Mouse (Mus musculus) stomach, embryonic 15.5 days (tissue): ENCODE measurements around the gene Gm44965. TPM values are rescaled to one million over a fixed set of nuclear protein-coding genes. Genes with fewer than 3 reads are reported as not detected.

Experiments used
- ATAC-seq: fragments of 200-750 bp; cut with Nextera tagmentation; 2 replicates; pipeline ENCODE4 v1.8.0; 2017; ENCODE audit warnings: low read depth, moderate number of reproducible peaks, moderate TSS enrichment; ENCODE audit not compliant: insufficient read depth, low FRiP score
- H3K27ac ChIP-seq: fragments of 300-500 bp; sonication (generic); 2 replicates; pipeline ENCODE4 v1.5.1; 2015; ENCODE audit warnings: mild to moderate bottlenecking, inconsistent platforms
- H3K27me3 ChIP-seq: fragments of 300-500 bp; sonication (generic); replicated peaks from 2 replicates; pipeline ENCODE4 v1.6.1; 2015; ENCODE audit warnings: inconsistent platforms
- H3K36me3 ChIP-seq: fragments of 300-500 bp; sonication (generic); 2 replicates; pipeline ENCODE4 v1.6.1; 2015; ENCODE audit warnings: inconsistent platforms
- H3K4me1 ChIP-seq: fragments of 300-500 bp; sonication (generic); 2 replicates; pipeline ENCODE4 v1.6.1; 2015; ENCODE audit warnings: inconsistent platforms
- H3K4me2 ChIP-seq: fragments of 300-500 bp; sonication (generic); 2 replicates; pipeline ENCODE4 v1.6.1; 2015; ENCODE audit warnings: mild to moderate bottlenecking, inconsistent platforms
- H3K4me3 ChIP-seq: fragments of 300-500 bp; sonication (generic); replicated peaks from 2 replicates; pipeline ENCODE4 v1.5.1; 2015; ENCODE audit warnings: inconsistent platforms
- H3K9ac ChIP-seq: fragments of 300-500 bp; sonication (generic); 2 replicates; pipeline ENCODE4 v1.6.1; 2015; ENCODE audit warnings: inconsistent platforms
- H3K9me3 ChIP-seq: fragments of 300-500 bp; sonication (generic); 2 replicates; pipeline ENCODE4 v1.6.1; 2016; ENCODE audit warnings: inconsistent platforms
- WGBS: fragments of 180-500 bp; shearing (Covaris S2); methylation state at CpG from one replicate; pipeline ENCODE4 v1.1.7; 2015; 5-methylcytosine and 5-hydroxymethylcytosine counted together
- polyA plus RNA-seq: library from polyadenylated mRNA; unstranded; fragments of >200 nt; fragmentation: Nextera tagmentation; extraction: Ambion mirVana; gene quantifications from 2 replicates; pipeline ENCODE4 v1.2.1, GENCODE M21; 2015

Gm44965 gene
- 0.45 TPM in 1 of 2 replicates, not detected in the other for polyA plus RNA-seq

DNA sequence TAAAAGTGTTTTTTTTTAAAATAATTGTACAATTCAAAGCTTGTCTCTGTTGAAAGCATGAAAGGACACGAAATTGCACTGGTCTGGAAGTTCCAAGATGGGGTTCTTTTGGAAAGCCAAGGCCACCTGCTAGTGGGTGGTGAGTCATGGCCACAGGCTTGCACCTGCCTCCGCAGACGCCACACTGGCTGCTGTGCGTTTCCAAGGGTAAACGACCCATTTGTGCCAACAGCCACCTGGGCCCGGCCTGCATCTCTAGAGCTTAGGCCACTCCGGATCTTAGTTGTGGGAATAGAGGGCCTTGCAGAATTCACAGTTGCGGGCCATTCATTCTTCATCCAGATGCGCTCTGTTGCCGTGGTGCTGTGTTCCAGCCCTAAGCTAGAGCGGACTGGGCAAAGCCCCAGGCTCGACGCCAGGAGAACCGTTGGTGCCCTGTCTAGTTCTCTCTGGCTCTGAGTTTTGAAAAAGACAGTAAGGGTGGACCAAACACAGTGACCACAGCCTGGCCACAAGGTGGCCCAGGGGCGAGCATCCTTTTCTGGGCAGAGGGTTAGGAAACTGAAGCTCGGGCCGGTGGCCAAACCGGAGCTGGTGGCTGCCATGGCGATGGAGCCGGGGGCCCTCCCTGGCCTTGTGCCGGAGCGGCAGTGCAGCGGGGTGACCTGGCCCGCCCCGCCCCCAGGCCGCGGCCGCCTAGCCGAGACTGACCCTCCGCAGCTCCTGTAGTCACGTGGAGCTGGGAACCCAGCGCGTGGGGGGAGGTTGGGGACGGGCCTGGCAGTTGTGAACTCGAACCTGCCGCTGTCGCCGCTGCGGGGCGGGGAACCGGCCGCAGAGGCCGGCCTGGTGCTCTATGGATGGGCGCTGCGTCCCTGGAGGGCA is at the start of gene Gm44965, which contains the start of gene Repin1:
Gene Gm44965 (plus strand): TSS at position 784 of the 885 bp plus-strand sequence.
Gene Repin1 (plus strand): TSS at position 726 of the 885 bp plus-strand sequence.
- Histone ChIP-seq H3K36me3 (peaks cover 27% of the 10 kb centered on the region), H3K4me3 (peak within 1 kb of the TSS; percentile 81), H3K4me2 (peak within 1 kb of the TSS; percentile 80), H3K9ac (peak within 1 kb of the TSS; percentile 86), H3K9me3 (no peaks in the 10 kb centered on the region; the same call in 1 of the 2 replicates), H3K27ac (peak within 1 kb of the TSS; percentile 84), H3K27me3 (no peaks in the 10 kb centered on the region), H3K4me1 (peaks cover 16% of the 10 kb centered on the region)
- peak; percentile 89 for ATAC-seq
- 6% methylated on average over 45 of the region's 45 CpGs for WGBS

DNA sequence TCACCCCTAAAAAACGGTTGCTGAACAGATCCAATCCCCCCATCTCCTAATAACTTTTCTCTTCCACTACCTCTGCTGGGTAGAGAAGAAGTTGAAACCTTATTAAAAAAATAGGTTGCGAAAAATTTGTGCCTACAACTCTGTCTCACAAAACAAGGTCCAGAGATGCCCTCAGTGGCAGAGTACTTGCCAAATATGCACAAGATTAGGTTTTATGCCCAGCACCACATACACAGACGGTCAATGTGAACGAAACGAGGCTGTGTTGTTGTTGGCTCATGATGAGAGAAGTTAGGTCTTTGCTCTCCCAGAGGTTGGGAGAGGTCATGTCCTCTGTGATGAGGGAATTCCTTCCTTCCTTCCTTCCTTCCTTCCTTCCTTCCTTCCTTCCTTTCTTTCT is 48.5 kb upstream of the Gm44965 start:
- Histone ChIP-seq H3K27me3 (no peaks in the 10 kb centered on the region), H3K9me3 (no peaks in the 10 kb centered on the region), H3K4me3 (no peak overlapping the region), H3K27ac (no peak overlapping the region), H3K4me2 (no peak overlapping the region), H3K36me3 (no peaks in the 10 kb centered on the region), H3K4me1 (peaks cover 6% of the 10 kb centered on the region; the same call in 1 of the 2 replicates), H3K9ac (no peak overlapping the region)
- no peak for ATAC-seq
- WGBS = 74% methylated on average over 5 of the region's 5 CpGs

DNA sequence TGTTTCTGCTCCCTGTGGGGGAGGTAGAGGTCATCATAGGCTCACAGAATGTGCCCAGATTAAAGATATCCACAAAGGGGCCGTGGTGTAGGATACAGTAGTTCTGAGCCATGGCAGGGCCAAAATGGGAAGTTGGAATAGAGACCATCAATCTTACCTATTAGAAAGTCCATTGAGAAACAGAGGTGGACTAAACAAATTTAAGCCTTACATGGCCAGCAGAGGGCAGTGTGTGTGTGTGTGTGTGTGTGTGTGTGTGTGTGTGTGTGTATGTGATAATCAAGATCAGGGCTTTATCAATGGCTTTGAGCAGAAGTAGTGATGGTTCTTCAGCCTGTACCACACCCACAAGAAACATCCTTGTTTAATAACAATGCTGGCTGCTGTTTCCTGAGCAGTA is 47.5 kb upstream of the Gm44965 start:
- H3K4me2 ChIP-seq = no peak overlapping the region
- H3K4me1 ChIP-seq = peaks cover 6% of the 10 kb centered on the region; the same call in 1 of the 2 replicates
- no peak for ATAC-seq
- 48% methylated on average over 1 of the region's 1 CpGs for WGBS
- no peak overlapping the region for H3K27ac ChIP-seq
- no peaks in the 10 kb centered on the region for H3K36me3 ChIP-seq
- no peaks in the 10 kb centered on the region for H3K9me3 ChIP-seq
- no peaks in the 10 kb centered on the region for H3K27me3 ChIP-seq
- H3K4me3 ChIP-seq = no peak overlapping the region
- H3K9ac ChIP-seq = no peak overlapping the region

DNA sequence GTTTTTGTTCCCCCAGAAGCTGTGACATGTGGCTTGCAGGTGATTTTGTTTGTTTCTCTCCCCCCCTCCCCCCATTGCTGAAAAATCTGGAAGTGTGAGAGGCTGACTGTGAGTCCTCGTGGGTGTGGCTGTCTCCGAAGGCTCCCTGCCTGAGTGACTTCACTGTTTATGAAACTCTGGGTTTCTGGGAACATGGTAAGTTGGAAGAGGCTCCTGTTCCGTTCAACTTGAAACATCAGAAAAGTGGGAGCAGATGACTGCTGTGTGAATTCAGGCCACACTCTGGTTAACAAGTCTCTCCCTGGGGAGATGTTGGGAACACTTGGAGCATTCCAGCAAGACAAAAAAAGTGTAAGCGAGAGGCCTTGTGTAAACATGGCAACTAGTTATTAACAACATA is 46.9 kb upstream of the Gm44965 start:
- no peaks in the 10 kb centered on the region for H3K9me3 ChIP-seq
- H3K4me3 ChIP-seq = no peak overlapping the region
- no peak overlapping the region for H3K4me2 ChIP-seq
- no peak for ATAC-seq
- H3K27ac ChIP-seq = no peak overlapping the region
- no peaks in the 10 kb centered on the region for H3K36me3 ChIP-seq
- H3K4me1 ChIP-seq = peaks cover 4% of the 10 kb centered on the region; the same call in 1 of the 2 replicates
- no peaks in the 10 kb centered on the region for H3K27me3 ChIP-seq
- WGBS = 44% methylated on average over 4 of the region's 4 CpGs
- H3K9ac ChIP-seq = no peak overlapping the region

DNA sequence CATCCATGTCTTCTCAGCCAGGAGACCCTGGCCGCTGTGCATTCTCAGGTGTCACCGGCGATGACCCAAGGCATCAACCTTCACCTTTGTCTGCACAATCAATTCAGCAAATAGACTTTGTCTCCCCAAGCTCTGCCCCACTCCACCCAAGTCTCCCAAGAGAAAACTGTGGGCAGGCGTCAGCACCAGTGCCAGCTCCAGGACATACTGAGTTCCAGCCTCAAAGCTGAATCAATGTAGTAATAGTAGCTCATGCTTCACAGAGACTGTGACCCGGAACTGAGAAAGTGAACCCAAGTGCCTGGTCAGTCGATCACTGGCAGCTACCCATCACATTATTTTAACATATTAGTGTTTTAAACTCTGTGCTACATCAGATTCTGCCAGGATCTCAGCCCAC is 45.4 kb upstream of the Gm44965 start:
- H3K36me3 ChIP-seq = no peaks in the 10 kb centered on the region
- no peak for ATAC-seq
- no peaks in the 10 kb centered on the region for H3K9me3 ChIP-seq
- no peak overlapping the region for H3K4me2 ChIP-seq
- H3K27ac ChIP-seq = no peak overlapping the region
- no peaks in the 10 kb centered on the region for H3K4me1 ChIP-seq
- WGBS = 79% methylated on average over 6 of the region's 6 CpGs
- H3K9ac ChIP-seq = no peak overlapping the region
- H3K4me3 ChIP-seq = no peak overlapping the region
- no peaks in the 10 kb centered on the region for H3K27me3 ChIP-seq

DNA sequence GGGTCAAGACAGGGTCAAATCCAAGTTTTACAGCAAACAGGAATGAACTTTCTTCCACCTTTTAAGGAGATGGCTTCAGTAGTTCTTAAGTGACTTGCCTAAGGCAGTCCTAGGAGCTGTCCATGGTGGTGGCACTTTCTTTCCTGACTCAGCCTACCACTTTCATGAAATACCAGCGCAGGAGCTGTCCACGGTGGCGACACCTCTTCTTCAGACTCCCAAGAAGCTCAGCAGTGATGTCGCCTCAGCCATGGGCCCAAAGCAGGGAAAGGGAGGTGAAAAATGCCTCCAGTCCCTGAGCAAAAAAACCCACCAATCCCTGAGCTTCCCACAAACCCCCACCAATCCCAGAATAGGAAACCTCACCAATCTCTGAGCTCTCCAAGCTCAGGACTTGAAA is 40.8 kb upstream of the Gm44965 start:
- Histone ChIP-seq H3K9ac (no peak overlapping the region), H3K4me2 (no peak overlapping the region), H3K27ac (no peak overlapping the region), H3K27me3 (no peaks in the 10 kb centered on the region), H3K4me3 (no peak overlapping the region), H3K36me3 (no peaks in the 10 kb centered on the region), H3K4me1 (0 out of 2 replicates have a peak, but pooled peaks cover 4% of the 10 kb centered on the region), H3K9me3 (no peaks in the 10 kb centered on the region)
- ATAC-seq = no peak
- WGBS = 49% methylated on average over 4 of the region's 4 CpGs

DNA sequence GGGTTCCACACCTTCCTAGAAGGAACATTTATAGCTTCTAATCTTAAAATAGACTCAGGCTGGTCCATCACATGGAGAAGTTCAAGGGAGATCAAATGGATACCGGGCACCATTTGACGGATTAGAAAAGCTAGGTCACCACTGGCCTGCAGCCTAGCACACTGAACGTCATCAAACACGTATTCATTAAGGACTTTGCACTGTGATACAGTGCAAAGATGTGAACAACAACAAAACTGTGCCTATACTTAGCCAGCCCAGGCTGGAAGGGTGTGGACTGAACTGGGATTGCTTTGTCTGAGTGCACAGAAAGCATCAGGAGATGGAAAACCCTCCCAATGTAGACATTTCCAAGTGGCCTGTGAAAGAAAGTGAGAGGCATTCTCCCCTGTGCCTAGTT is 39.9 kb upstream of the Gm44965 start:
- H3K4me3 ChIP-seq = peak overlapping the region; percentile 56
- WGBS = 78% methylated on average over 4 of the region's 4 CpGs

DNA sequence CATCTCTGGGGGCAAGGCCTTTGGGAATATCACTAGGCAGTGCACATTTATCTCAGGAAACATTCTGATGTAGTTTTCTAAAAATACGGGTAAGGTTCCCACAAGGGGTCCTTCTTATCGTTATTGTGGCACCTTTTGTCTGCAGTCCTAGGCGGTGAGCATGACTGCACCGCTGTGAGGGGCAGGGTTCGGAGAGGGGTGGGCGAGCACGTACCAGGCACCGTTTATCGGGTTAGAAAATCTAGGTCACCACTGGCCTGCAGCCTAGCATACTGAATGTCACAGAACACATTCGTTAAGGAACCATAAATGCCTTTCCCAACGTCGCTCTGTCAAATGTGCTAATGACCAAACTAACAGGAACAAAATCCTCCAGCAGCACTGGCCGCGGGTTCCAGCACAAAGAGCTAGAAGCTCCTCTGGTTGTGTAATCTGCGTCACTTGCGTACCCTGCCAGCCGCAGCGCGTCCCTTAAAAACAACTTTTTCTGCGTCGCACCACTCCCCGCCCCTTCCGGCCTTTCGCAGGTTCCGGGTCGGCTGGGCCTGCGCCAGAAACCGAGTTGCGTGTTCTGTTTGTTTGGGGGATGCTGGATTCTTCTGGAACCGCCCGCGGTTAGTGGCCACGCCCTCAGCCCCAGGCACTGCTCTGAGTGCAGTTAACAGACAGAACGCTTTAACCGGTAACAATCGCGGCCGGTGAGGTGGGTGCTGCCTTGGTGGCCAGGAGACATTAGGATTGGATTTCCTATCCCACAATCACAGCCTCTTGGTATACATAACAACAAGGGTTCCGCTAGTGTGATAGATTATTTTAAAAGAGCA is 39.2 kb upstream of the Gm44965 start, which contains the start of gene Lrrc61:
Gene Lrrc61 (plus strand): TSS at position 517 of the 824 bp plus-strand sequence.
- no peaks in the 10 kb centered on the region for H3K27me3 ChIP-seq
- H3K4me2 ChIP-seq = peak within 1 kb of the TSS; percentile 79
- H3K9me3 ChIP-seq = no peaks in the 10 kb centered on the region
- under 1% methylated on average over 39 of the region's 39 CpGs for WGBS
- H3K27ac ChIP-seq = peak within 1 kb of the TSS; percentile 97
- peak; percentile 84 for ATAC-seq
- H3K36me3 ChIP-seq = no peaks in the 10 kb centered on the region
- peak within 1 kb of the TSS; percentile 47; the same call in 1 of the 2 replicates for H3K9ac ChIP-seq
- peak within 1 kb of the TSS; percentile 56 for H3K4me3 ChIP-seq
- H3K4me1 ChIP-seq = 0 out of 2 replicates have a peak, but pooled peaks cover 4% of the 10 kb centered on the region

More for the DNA sequence above, 39.9 kb upstream of the Gm44965 start:
- Histone ChIP-seq H3K27me3 (no peaks in the 10 kb centered on the region), H3K4me2 (peak overlapping the region; percentile 79), H3K27ac (peak overlapping the region; percentile 97), H3K4me1 (0 out of 2 replicates have a peak, but pooled peaks cover 4% of the 10 kb centered on the region), H3K36me3 (no peaks in the 10 kb centered on the region), H3K9ac (peak overlapping the region; percentile 47; the same call in 1 of the 2 replicates), H3K9me3 (no peaks in the 10 kb centered on the region)
- ATAC-seq = no peak

DNA sequence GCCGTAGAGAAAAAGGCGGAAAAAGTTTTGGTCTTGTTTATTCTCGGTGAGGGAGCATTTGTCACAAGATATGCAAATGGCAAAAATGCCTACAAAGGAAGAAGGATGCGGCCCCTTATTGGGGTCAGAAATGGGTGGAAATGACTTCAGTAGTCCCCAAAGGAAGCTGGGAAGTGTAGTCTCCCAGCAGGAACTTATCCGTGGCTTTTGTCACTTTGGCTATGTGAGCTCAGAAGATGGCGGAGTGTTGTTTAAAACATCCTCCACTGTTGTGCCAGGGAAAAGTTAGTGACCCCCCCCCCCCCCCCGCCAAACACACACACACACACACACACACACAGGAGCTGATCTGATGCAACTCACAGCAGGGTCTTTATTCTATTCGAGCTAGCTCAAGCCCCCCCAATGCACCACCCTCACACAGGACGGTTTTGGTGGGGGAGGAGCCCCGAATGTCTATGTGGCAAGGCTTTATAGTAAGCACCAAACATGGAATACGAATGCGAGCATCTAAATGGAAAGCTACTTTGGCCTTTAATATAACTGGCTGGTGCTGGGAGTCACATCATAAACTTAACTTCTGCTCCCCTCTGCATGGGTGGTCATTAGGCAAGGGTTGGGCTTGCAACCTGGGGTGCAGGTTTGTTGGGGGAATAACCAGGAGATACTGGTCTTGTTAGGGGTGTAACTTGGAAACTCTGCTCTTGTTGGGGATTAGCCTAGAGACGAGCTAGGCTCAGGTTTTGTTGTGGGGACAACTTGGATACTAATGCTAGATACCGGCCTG is 38.4 kb upstream of the Gm44965 start:
- 30% methylated on average over 13 of the region's 14 CpGs for WGBS
- Histone ChIP-seq H3K36me3 (no peaks in the 10 kb centered on the region), H3K4me1 (0 out of 2 replicates have a peak, but pooled peaks cover 4% of the 10 kb centered on the region), H3K9ac (peak overlapping the region; percentile 39; the same call in 1 of the 2 replicates), H3K4me2 (peak overlapping the region; percentile 79), H3K27me3 (no peaks in the 10 kb centered on the region), H3K4me3 (peak overlapping the region; percentile 56), H3K27ac (peak overlapping the region; percentile 97), H3K9me3 (no peaks in the 10 kb centered on the region)
- peak; percentile 71 for ATAC-seq

DNA sequence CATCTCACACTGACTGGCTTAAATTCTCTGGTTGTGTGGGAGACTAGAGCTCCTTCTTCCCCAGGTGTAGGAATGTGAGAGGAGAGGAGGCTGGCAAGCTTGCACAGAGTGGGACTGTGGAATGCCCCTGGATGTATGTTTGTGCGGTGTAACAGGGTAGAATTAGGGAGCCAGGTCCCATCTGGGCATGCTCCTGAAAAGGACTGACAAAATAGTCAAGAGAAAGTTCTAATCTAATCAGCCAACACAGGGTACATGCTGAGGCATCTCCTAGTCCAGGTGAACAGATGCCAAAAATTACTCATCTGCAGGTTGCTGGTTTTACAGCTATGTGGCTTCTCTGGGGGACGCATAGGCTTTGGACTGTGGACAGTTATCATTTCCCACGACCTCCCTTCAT is 37.8 kb upstream of the Gm44965 start:
- H3K36me3 ChIP-seq = no peaks in the 10 kb centered on the region
- 0 out of 2 replicates have a peak, but pooled peaks cover 4% of the 10 kb centered on the region for H3K4me1 ChIP-seq
- WGBS = 85% methylated on average over 3 of the region's 3 CpGs
- H3K9me3 ChIP-seq = no peaks in the 10 kb centered on the region
- H3K27me3 ChIP-seq = no peaks in the 10 kb centered on the region
- H3K27ac ChIP-seq = peak overlapping the region; percentile 97
- ATAC-seq = no peak
- H3K4me3 ChIP-seq = no peak overlapping the region
- no peak overlapping the region for H3K9ac ChIP-seq
- no peak overlapping the region for H3K4me2 ChIP-seq
